In genomic region chr15:8991859-8992838, GRCm38 (mm10) we compare ENCODE assay signal across 14 mouse cellular contexts. TPM values are rescaled to one million over a fixed set of nuclear protein-coding genes. Genes with fewer than 3 reads are reported as not detected.
DNase-seq lines count a peak whose midpoint lies in the region; ATAC-seq lines count a peak whose summit lies in the region.
"Had no signal": no experiment of that assay in that cellular context is flagged by ENCODE, and none has a peak within 500 bp of the region (broad histone marks: within the 10 kb centered on the region; RNA-seq: fewer than 3 reads in every experiment).

No protein-coding gene starts in this region.

- WGBS in kidney, embryonic 15.5 days: 63% methylated on average over 12 of the region's 12 CpGs

- H3K9ac ChIP-seq in kidney, embryonic 15.5 days: no peak overlapping the region
- H3K9ac ChIP-seq: hindbrain, embryonic 15.5 days had no signal

- H3K4me3 ChIP-seq in kidney, embryonic 15.5 days (replicated peaks): no peak overlapping the region
- H3K4me3 ChIP-seq: hindbrain, embryonic 15.5 days; layer of hippocampus, adult 2 months had no signal

- 0 out of 2 replicates have a peak, but pooled peaks cover 3% of the 10 kb centered on the region for H3K4me1 ChIP-seq in kidney, embryonic 15.5 days
- H3K4me1 ChIP-seq: hindbrain, embryonic 15.5 days had no signal

- no peak overlapping the region for H3K4me2 ChIP-seq in kidney, embryonic 15.5 days
- H3K4me2 ChIP-seq: hindbrain, embryonic 15.5 days had no signal

- H3K27me3 ChIP-seq in kidney, embryonic 15.5 days: no peaks in the 10 kb centered on the region
- H3K27me3 ChIP-seq: hindbrain, embryonic 15.5 days had no signal

- H3K36me3 ChIP-seq in kidney, embryonic 15.5 days: no peaks in the 10 kb centered on the region
- H3K36me3 ChIP-seq: hindbrain, embryonic 15.5 days had no signal

- H3K9me3 ChIP-seq in kidney, embryonic 15.5 days (replicated peaks): no peaks in the 10 kb centered on the region
- H3K9me3 ChIP-seq: hindbrain, embryonic 15.5 days had no signal

- peak; percentile 40; the same call in 1 of the 2 replicates for ATAC-seq in kidney, embryonic 15.5 days (replicated peaks; ENCODE audit: low FRiP score)
- ATAC-seq in granulocyte monocyte progenitor cell, adult 5-6 weeks (replicated peaks; ENCODE audit: poor library complexity, severe bottlenecking): peak; percentile 55
- no peak for ATAC-seq in activated CD4-positive, CD25-positive, alpha-beta regulatory T cell, adult 4 months

- peak; percentile 27 for DNase-seq in embryo, embryonic 10.5 days (ENCODE audit: low spot score)
- no peak for DNase-seq in embryo, embryonic 10 days (ENCODE audit: low spot score)
- DNase-seq in kidney, adult 18-20 months: no peak
- peak; percentile 63 for DNase-seq in 3T3-L1 (ENCODE audit: low read depth, low spot score)
- DNase-seq in heart, postnatal 25 days (ENCODE audit: low spot score): no peak
- DNase-seq: cerebellum, postnatal 14 days; gastrocnemius, postnatal 25 days; left cerebral cortex, postnatal 4 days; lung, postnatal 36 days had no signal

- intact Hi-C loops in heart, postnatal 25 days (cut with DNase I): no loop called here

- H3K27ac ChIP-seq in kidney, embryonic 15.5 days: peak overlapping the region; percentile 32; the same call in 1 of the 2 replicates
- H3K27ac ChIP-seq: hindbrain, embryonic 15.5 days; layer of hippocampus, adult 2 months had no signal

RNA-seq across cellular contexts. Expression of gene Ranbp3l, which starts 24.4 kb away (rescaled TPM):
- 1.9 and 2.3 TPM in 2 replicates for polyA plus RNA-seq in kidney, embryonic 15.5 days (2015; fragmentation: Nextera tagmentation; extraction: Ambion mirVana)
- not detected in 2 replicates for total RNA-seq in granulocyte monocyte progenitor cell, adult 5-6 weeks (2014; fragmentation: Nextera tagmentation)
- not detected in 2 replicates for total RNA-seq in granulocyte monocyte progenitor cell, adult 5-6 weeks (2017)
- under 1 TPM in 1 of 2 experiments, not detected in 1; 0.22 TPM for polyA plus RNA-seq in activated CD4-positive, CD25-positive, alpha-beta regulatory T cell, adult 4 months (2017; shearing (Covaris generic))
- total RNA-seq in heart, postnatal 25 days (2021): not detected

Comparison
In these comparisons a context has a peak if more than half of its experiments do, and no peak if none do; other contexts are left out.
1. DNase-seq: peak in embryo, embryonic 10.5 days (single experiment) and 3T3-L1 (single experiment); none in embryo, embryonic 10 days (single experiment), kidney, adult 18-20 months (single experiment) and heart, postnatal 25 days (single experiment).